Mouse (Mus musculus) E14TG2a.4 (cell line): ENCODE measurements around the gene Klhl5.

ENCODE experiments used
- CTCF ChIP-seq: conservative IDR thresholded peaks from 2 replicates; pipeline ENCODE4 v1.5.1; 2014; ENCODE audit warnings: low read length
- POU5F1 ChIP-seq: IDR thresholded peaks from 2 replicates; pipeline ENCODE4 v1.6.1; 2014; ENCODE audit warnings: low read length, borderline replicate concordance

DNA sequence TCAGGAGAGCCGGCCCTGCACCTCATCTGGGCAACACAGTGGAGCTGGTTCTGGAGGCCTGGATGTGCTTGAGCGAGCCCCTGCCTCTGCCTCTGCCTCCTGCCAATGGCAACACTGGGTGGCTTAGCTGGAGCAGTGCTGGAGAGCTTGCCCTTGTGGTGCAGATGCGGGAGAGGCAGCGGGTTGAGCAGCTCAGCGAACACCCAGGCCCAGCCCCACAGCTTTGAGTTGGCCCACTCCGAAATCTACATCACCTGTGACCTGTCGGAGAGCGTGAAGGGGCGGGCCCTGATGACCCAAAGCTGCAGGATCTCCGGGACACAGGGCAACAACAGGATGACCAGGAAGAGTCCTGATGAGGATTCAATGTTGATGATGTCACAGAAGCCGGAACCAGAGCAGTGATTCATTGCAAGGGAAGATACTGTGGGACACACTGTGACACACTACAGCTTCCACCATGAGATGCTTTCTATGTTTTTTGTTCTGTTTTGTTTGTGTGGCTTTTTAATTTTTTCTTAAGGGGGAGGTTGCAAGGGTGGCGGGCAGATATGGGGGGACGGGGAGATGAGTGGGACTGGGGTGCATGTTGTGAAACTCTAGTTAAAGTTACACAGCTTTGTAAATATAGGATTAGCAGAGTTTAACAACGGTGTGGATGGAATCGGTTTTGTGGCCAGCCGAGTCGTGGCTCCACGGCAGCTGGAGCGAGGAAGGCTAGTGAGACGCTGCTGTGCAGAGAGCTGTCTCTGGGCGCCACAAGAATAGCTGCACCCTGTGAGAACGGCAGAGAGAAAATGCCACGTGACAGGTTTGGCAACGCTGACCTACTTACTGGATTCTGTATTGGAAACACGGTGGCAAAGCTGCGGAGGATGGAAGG lies 67.9 kb downstream of the Klhl5 start:
- no peak for TF ChIP-seq CTCF
- no peak for TF ChIP-seq POU5F1
